ENCODE assay signal across 8 mouse cellular contexts in genomic region chr17:15207182-15208029, GRCm38 (mm10).
DNase-seq lines count a peak whose midpoint lies in the region; ATAC-seq lines count a peak whose summit lies in the region.

No protein-coding gene starts in this region.

- H3K9me3 ChIP-seq in kidney, embryonic 14.5 days (ENCODE audit: control insufficient read depth, low read length), result no peaks in the 10 kb centered on the region
- no peaks in the 10 kb centered on the region for H3K9me3 ChIP-seq in forebrain, embryonic 10.5 days
- H3K9me3 ChIP-seq in liver, embryonic 13.5 days (replicated peaks), result no peaks in the 10 kb centered on the region

- H3K36me3 ChIP-seq in kidney, embryonic 14.5 days (ENCODE audit: control insufficient read depth, insufficient read depth, low read length), result no peaks in the 10 kb centered on the region
- no peaks in the 10 kb centered on the region for H3K36me3 ChIP-seq in forebrain, embryonic 10.5 days (replicated peaks)
- H3K36me3 ChIP-seq in liver, embryonic 13.5 days, result no peaks in the 10 kb centered on the region

- no peak overlapping the region for H3K27ac ChIP-seq in kidney, embryonic 14.5 days (ENCODE audit: low read depth, low read length)
- peak overlapping the region; percentile 87 for H3K27ac ChIP-seq in forebrain, embryonic 10.5 days
- no peak overlapping the region for H3K27ac ChIP-seq in liver, embryonic 13.5 days

- H3K4me1 ChIP-seq in kidney, embryonic 14.5 days (ENCODE audit: control insufficient read depth, insufficient read depth, low read length), result no peaks in the 10 kb centered on the region; the same call in 1 of the 2 replicates
- peaks cover 50% of the 10 kb centered on the region for H3K4me1 ChIP-seq in forebrain, embryonic 10.5 days
- H3K4me1 ChIP-seq in liver, embryonic 13.5 days (replicated peaks), result peaks cover 9% of the 10 kb centered on the region

- H3K27me3 ChIP-seq in kidney, embryonic 14.5 days (ENCODE audit: control insufficient read depth, insufficient read depth, low read length), result no peaks in the 10 kb centered on the region
- peaks cover 9% of the 10 kb centered on the region for H3K27me3 ChIP-seq in forebrain, embryonic 10.5 days (ENCODE audit: poor library complexity, severe bottlenecking)
- 0 out of 2 replicates have a peak, but pooled peaks cover 3% of the 10 kb centered on the region for H3K27me3 ChIP-seq in liver, embryonic 13.5 days

- H3K4me3 ChIP-seq in kidney, embryonic 14.5 days (ENCODE audit: low read length), result peak overlapping the region; percentile 35; the same call in 1 of the 2 replicates
- H3K4me3 ChIP-seq in forebrain, embryonic 10.5 days, result peak overlapping the region; percentile 55
- no peak overlapping the region for H3K4me3 ChIP-seq in liver, embryonic 13.5 days (replicated peaks)

- H3K9ac ChIP-seq in kidney, embryonic 14.5 days (ENCODE audit: low read depth, low read length), result no peak overlapping the region; the same call in 1 of the 2 replicates
- H3K9ac ChIP-seq in liver, embryonic 13.5 days, result no peak overlapping the region

- 37% methylated on average over 24 of the region's 24 CpGs for WGBS in kidney, embryonic 14.5 days
- 22% methylated on average over 24 of the region's 24 CpGs for WGBS in forebrain, embryonic 10.5 days
- WGBS in liver, embryonic 13.5 days (ENCODE audit: insufficient replicate concordance), result 53% methylated on average over 24 of the region's 24 CpGs

- H3K4me2 ChIP-seq in kidney, embryonic 14.5 days (replicated peaks; ENCODE audit: low read depth, low read length), result peak overlapping the region; percentile 53
- peak overlapping the region; percentile 56 for H3K4me2 ChIP-seq in liver, embryonic 13.5 days

- ATAC-seq in kidney, embryonic 14.5 days (ENCODE audit: low FRiP score, low TSS enrichment), result 0 out of 2 replicates have a peak, but pooled peaks have one; percentile 17
- ATAC-seq in liver, embryonic 13.5 days (ENCODE audit: low read depth), result no peak

- no peak for DNase-seq in kidney, adult 11 months
- peak; percentile 70 for DNase-seq in ZHBTc4 (ENCODE audit: low read depth, low spot score)
- peak; percentile 49 for DNase-seq in forebrain, embryonic 10.5 days (ENCODE audit: extremely low spot score, low spot score)
- DNase-seq in liver, embryonic 13.5 days, result no peak
- no peak for DNase-seq in urinary bladder, postnatal 4 days (ENCODE audit: low spot score in 2 of 2)
- no peak for DNase-seq in layer of hippocampus, adult 9-10 months (ENCODE audit: low spot score)
- DNase-seq in layer of hippocampus, postnatal 25 days (ENCODE audit: extremely low spot score in 1 of 2, low spot score in 1 of 2), result no peak

Comparison
In these comparisons a context has a peak if more than half of its experiments do, and no peak if none do; other contexts are left out.
1. DNase-seq: peak in ZHBTc4 (single experiment) and forebrain, embryonic 10.5 days (single experiment); none in kidney, adult 11 months (single experiment), liver, embryonic 13.5 days (single experiment), urinary bladder, postnatal 4 days (0 of 2), layer of hippocampus, adult 9-10 months (single experiment) and layer of hippocampus, postnatal 25 days (0 of 2).